Mouse (Mus musculus): ENCODE measurements around the gene Hist1h3d.

Gene Hist1h3d

DNA sequence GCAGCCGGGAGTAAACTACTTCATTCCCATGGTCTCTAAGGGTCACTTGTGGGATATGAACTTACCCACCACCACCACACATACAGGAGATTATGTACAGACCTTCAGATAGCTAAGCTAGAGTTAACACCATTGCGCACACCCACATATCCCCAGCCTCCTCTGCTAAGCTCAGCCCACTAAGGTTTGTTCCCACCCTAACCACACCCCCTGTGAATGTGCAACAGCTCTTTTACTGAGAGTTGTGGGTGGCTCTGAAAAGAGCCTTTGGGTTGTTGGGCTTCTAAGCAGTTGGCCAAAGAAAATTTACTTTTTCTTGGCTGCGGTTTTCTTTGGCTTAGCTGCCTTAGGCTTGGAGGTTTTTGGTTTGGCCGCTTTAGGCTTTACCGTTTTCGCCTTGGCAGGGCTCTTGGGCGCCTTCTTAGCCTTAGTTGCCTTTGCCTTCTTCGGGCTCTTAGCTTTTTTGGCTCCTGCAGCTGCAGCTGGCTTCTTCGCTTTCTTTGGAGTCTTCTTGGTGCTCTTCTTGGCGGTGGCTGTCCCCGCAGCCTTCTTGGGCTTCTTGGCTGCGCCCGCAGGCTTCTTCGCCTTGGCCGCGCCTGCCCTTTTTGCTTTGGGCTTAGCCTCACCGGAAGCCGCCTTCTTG is 46.1 kb downstream of the Hist1h3d start:
- DNase-seq (ENCODE audit: extremely low spot score, low spot score), result peak; percentile 75

DNA sequence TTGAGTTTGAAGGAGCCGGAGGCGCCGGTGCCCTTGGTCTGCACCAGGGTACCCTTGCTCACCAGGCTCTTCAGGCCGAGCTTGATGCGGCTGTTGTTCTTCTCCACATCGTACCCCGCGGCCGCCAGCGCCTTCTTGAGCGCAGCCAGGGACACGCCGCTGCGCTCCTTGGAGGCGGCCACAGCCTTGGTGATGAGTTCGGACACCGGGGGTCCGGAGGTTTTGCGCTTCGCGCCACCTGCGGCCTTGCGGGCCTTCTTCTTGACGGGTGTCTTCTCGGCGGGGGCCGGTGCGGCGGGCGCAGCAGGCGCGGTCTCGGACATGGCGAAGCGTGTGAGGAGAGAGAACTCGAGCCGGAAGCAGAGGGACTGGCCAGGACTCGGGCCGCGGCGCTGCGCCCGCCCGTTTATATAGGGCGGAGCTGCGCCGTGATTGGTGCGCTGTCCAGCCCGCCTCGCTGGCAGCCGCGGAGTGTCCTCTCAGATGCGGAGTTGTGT is 46.7 kb downstream of the Hist1h3d start, which contains the start of gene Hist1h1e:
Hist1h1e (minus strand) TSS at position 384 of the 497 bp plus-strand sequence.
- peak; percentile 92 for DNase-seq (ENCODE audit: extremely low spot score, low spot score)

DNA sequence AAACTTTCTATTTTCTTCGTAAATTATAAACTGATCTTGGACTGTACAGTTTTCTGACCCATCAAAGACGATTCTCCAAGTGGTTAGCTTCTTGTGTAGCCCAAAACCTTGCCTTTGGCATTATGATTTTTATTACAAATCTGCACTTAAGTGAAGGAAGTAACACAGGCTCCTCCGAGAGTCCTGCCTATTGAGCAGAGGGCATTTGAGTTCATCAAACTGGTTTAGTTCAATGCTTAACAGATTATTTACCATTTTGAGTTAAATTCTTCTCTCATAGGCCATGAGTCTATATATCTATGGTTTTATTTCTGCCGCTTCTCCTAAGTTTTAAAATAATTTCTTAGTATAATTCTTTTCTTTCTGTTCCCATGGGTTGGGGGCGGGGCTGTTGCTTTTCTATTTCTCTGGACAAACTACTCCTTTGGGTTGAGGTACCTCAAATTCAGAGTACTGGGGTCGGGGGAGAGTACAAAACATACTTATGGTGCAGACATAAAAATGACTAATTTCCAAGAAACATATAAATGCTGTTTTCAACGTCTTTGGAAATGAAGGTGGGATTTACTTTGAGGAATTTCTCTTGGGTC is 47.4 kb downstream of the Hist1h3d start:
- DNase-seq (ENCODE audit: extremely low spot score, low spot score), result no peak

Measured in neural tube, embryonic 10.5 days (tissue).